Mouse (Mus musculus) T-helper 2 cell (primary cell): ENCODE data around the gene Slc3a2.

Experiments used
- in situ Hi-C: fragments of 300-600 bp; cut with MboI, MseI; formaldehyde crosslinking; loops from one replicate; pipeline ENCODE4 v1.15.1; 2025; ENCODE audit warnings: high pct_unique_total_duplicates

The Slc3a2 gene

GRCm38 (mm10) chr19:8722907-8723573 is at the start of gene Slc3a2:
Slc3a2 (minus strand) TSS chr19:8723369.
- in situ Hi-C loops, result no loop called here

GRCm38 (mm10) chr19:8770567-8771270 is 47.5 kb upstream of the Slc3a2 start, which contains the start of gene Tmem223:
Tmem223 (plus strand) TSS chr19:8770996.
- in situ Hi-C loops, result no loop called here

- in situ Hi-C loops, result no loop called here
These were observed 42.4 kb upstream of the Slc3a2 start for GRCm38 (mm10) chr19:8765562-8765961.

GRCm38 (mm10) chr19:8763276-8763675 is 40.1 kb upstream of the Slc3a2 start:
- in situ Hi-C loops, result no loop called here

- in situ Hi-C loops, result no loop called here
These were observed 37.6 kb upstream of the Slc3a2 start for GRCm38 (mm10) chr19:8760757-8761156.

GRCm38 (mm10) chr19:8758899-8759298 is 35.7 kb upstream of the Slc3a2 start:
- in situ Hi-C loops, result no loop called here

GRCm38 (mm10) chr19:8757471-8757998 is 34.4 kb upstream of the Slc3a2 start:
- in situ Hi-C loops, result no loop called here

GRCm38 (mm10) chr19:8756635-8757387 is 33.6 kb upstream of the Slc3a2 start, which contains the start of gene Nxf1:
Nxf1 (plus strand) TSS chr19:8757073.
- in situ Hi-C loops, result no loop called here

- in situ Hi-C loops, result no loop called here
These were observed 32.5 kb upstream of the Slc3a2 start for GRCm38 (mm10) chr19:8755652-8756051.

GRCm38 (mm10) chr19:8747368-8747767 is 24.2 kb upstream of the Slc3a2 start:
- in situ Hi-C loops, result loop anchor here (10.0 kb wide), 1 partner anchor 1753 kb away; the partner anchor contains the start of genes Dnajc4, Nudt22 and Trpt1

GRCm38 (mm10) chr19:8745382-8745781 is 22.2 kb upstream of the Slc3a2 start:
- in situ Hi-C loops, result loop anchor here (10.0 kb wide), 1 partner anchor 1751 kb away; the partner anchor contains the start of genes Dnajc4, Nudt22 and Trpt1

GRCm38 (mm10) chr19:8742176-8742575 is 19.0 kb upstream of the Slc3a2 start:
- in situ Hi-C loops, result loop anchor here (10.0 kb wide), 1 partner anchor 1747 kb away; the partner anchor contains the start of genes Dnajc4, Nudt22 and Trpt1

- in situ Hi-C loops, result loop anchor here (10.0 kb wide), 1 partner anchor 1747 kb away; the partner anchor contains the start of genes Dnajc4, Nudt22 and Trpt1
These were observed 18.2 kb upstream of the Slc3a2 start, which contains the start of gene Stx5a for GRCm38 (mm10) chr19:8741243-8741869. Stx5a (plus strand) TSS chr19:8741413.

- in situ Hi-C loops, result loop anchor here (10.0 kb wide), 1 partner anchor 1746 kb away; the partner anchor contains the start of genes Dnajc4, Nudt22 and Trpt1
These were observed 17.4 kb upstream of the Slc3a2 start, which contains the start of gene 1700092M07Rik for GRCm38 (mm10) chr19:8740603-8741002. 1700092M07Rik (plus strand) TSS chr19:8740718.

GRCm38 (mm10) chr19:8739646-8740045 is 16.5 kb upstream of the Slc3a2 start:
- in situ Hi-C loops, result loop anchor here (10.0 kb wide), 1 partner anchor 1745 kb away; the partner anchor contains the start of genes Dnajc4, Nudt22 and Trpt1

- in situ Hi-C loops, result no loop called here
These were observed 15.7 kb upstream of the Slc3a2 start for GRCm38 (mm10) chr19:8738911-8739310.

- in situ Hi-C loops, result no loop called here
These were observed 12.9 kb upstream of the Slc3a2 start for GRCm38 (mm10) chr19:8736160-8736467.

GRCm38 (mm10) chr19:8735389-8736159 is 12.4 kb upstream of the Slc3a2 start, which contains the start of gene Wdr74:
Wdr74 (plus strand) TSS chr19:8735827.
- in situ Hi-C loops, result no loop called here

- in situ Hi-C loops, result no loop called here
These were observed 11.2 kb upstream of the Slc3a2 start for GRCm38 (mm10) chr19:8734334-8734733.
